Mouse (Mus musculus) midbrain, embryonic 13.5 days (tissue): ENCODE measurements around the gene Glt8d1. TPM values are rescaled to one million over a fixed set of nuclear protein-coding genes. Genes with fewer than 3 reads are reported as not detected.
A peak's percentile ranks its signal among the peaks of the same experiment; 100 is the strongest.

ENCODE experiments used
- ATAC-seq: fragments of 200-750 bp; cut with Nextera tagmentation; 2 replicates; pipeline ENCODE4 v1.8.0; 2017; ENCODE audit warnings: mild to moderate bottlenecking, moderate TSS enrichment, moderate library complexity
- H3K27ac ChIP-seq: fragments of 300-500 bp; sonication (generic); 2 replicates; pipeline ENCODE4 v1.5.1; 2015; ENCODE audit warnings: inconsistent platforms, mild to moderate bottlenecking, moderate library complexity
- H3K27me3 ChIP-seq: fragments of 300-500 bp; sonication (generic); 2 replicates; pipeline ENCODE4 v1.6.1; 2015; ENCODE audit warnings: mild to moderate bottlenecking, inconsistent platforms
- H3K36me3 ChIP-seq: fragments of 300-500 bp; sonication (generic); 2 replicates; pipeline ENCODE4 v1.6.1; 2015; ENCODE audit warnings: mild to moderate bottlenecking, inconsistent platforms
- H3K4me1 ChIP-seq: fragments of 300-500 bp; sonication (generic); replicated peaks from 2 replicates; pipeline ENCODE4 v1.6.1; 2015; ENCODE audit warnings: inconsistent platforms
- H3K4me2 ChIP-seq: fragments of 300-500 bp; sonication (generic); replicated peaks from 2 replicates; pipeline ENCODE4 v1.6.1; 2015; ENCODE audit warnings: moderate library complexity, mild to moderate bottlenecking, inconsistent platforms
- H3K4me3 ChIP-seq: fragments of 300-500 bp; sonication (generic); replicated peaks from 2 replicates; pipeline ENCODE4 v1.5.1; 2015; ENCODE audit warnings: mild to moderate bottlenecking, inconsistent platforms
- H3K9ac ChIP-seq: fragments of 300-500 bp; sonication (generic); replicated peaks from 2 replicates; pipeline ENCODE4 v1.6.1; 2015; ENCODE audit warnings: mild to moderate bottlenecking, inconsistent platforms
- H3K9me3 ChIP-seq: fragments of 300-500 bp; sonication (generic); 2 replicates; pipeline ENCODE4 v1.6.1; 2016; ENCODE audit warnings: mild to moderate bottlenecking, inconsistent platforms
- WGBS: fragments of 180-500 bp; shearing (Covaris S2); methylation state at CpG from one replicate; pipeline ENCODE4 v1.1.7; 2015; 5-methylcytosine and 5-hydroxymethylcytosine counted together
- polyA plus RNA-seq: library from polyadenylated mRNA; unstranded; fragments of >200 nt; fragmentation: Nextera tagmentation; extraction: Ambion mirVana; gene quantifications from 2 replicates; pipeline ENCODE4 v1.2.1, GENCODE M21; 2015

Glt8d1 gene
- 58.5 and 60.1 TPM in 2 replicates for polyA plus RNA-seq

- H3K9me3 ChIP-seq: no peaks in the 10 kb centered on the region
- H3K4me2 ChIP-seq: peak within 1 kb of the TSS; percentile 83
- H3K4me1 ChIP-seq: peaks cover 23% of the 10 kb centered on the region
- under 1% methylated on average over 83 of the region's 84 CpGs for WGBS
- peak within 1 kb of the TSS; percentile 94 for H3K9ac ChIP-seq
- peak within 1 kb of the TSS; percentile 94 for H3K27ac ChIP-seq
- H3K27me3 ChIP-seq: no peaks in the 10 kb centered on the region
- H3K36me3 ChIP-seq: peaks cover 24% of the 10 kb centered on the region
- ATAC-seq: peak; percentile 96
- H3K4me3 ChIP-seq: peak within 1 kb of the TSS; percentile 96
Measured at GRCm38 (mm10) chr14:31001307-31002205, at the start of gene Glt8d1, which contains the start of gene Spcs1. TSS of gene Glt8d1 (plus strand) at chr14:31001400. TSS of gene Spcs1 (minus strand) at chr14:31001672.

GRCm38 (mm10) chr14:30958517-30958916 lies 42.7 kb upstream of the Glt8d1 start:
- no peak overlapping the region for H3K4me2 ChIP-seq
- H3K9ac ChIP-seq: no peak overlapping the region
- H3K9me3 ChIP-seq: no peaks in the 10 kb centered on the region
- no peak overlapping the region for H3K27ac ChIP-seq
- H3K27me3 ChIP-seq: no peaks in the 10 kb centered on the region
- H3K36me3 ChIP-seq: peaks cover 46% of the 10 kb centered on the region
- 94% methylated on average over 2 of the region's 2 CpGs for WGBS
- no peaks in the 10 kb centered on the region for H3K4me1 ChIP-seq
- H3K4me3 ChIP-seq: no peak overlapping the region
- no peak for ATAC-seq

- Histone ChIP-seq H3K36me3 (peaks cover 46% of the 10 kb centered on the region), H3K4me2 (no peak overlapping the region), H3K9me3 (no peaks in the 10 kb centered on the region), H3K4me3 (no peak overlapping the region), H3K27me3 (no peaks in the 10 kb centered on the region), H3K27ac (no peak overlapping the region), H3K4me1 (no peaks in the 10 kb centered on the region), H3K9ac (no peak overlapping the region)
- WGBS: 95% methylated on average over 4 of the region's 4 CpGs
- ATAC-seq: no peak
Measured at GRCm38 (mm10) chr14:30959031-30959430, 42.2 kb upstream of the Glt8d1 start.

GRCm38 (mm10) chr14:30960366-30960765 lies 40.8 kb upstream of the Glt8d1 start:
- Histone ChIP-seq H3K4me2 (no peak overlapping the region), H3K36me3 (peaks cover 40% of the 10 kb centered on the region), H3K9ac (no peak overlapping the region), H3K4me3 (no peak overlapping the region), H3K4me1 (no peaks in the 10 kb centered on the region), H3K27me3 (no peaks in the 10 kb centered on the region), H3K27ac (no peak overlapping the region), H3K9me3 (no peaks in the 10 kb centered on the region)
- 94% methylated on average over 1 of the region's 1 CpGs for WGBS
- ATAC-seq: no peak

- peak overlapping the region; percentile 30 for H3K27ac ChIP-seq
- ATAC-seq: peak; percentile 34; the same call in 1 of the 2 replicates
- H3K9me3 ChIP-seq: no peaks in the 10 kb centered on the region
- no peak overlapping the region for H3K9ac ChIP-seq
- H3K36me3 ChIP-seq: peaks cover 66% of the 10 kb centered on the region
- no peaks in the 10 kb centered on the region for H3K27me3 ChIP-seq
- 57% methylated on average over 6 of the region's 6 CpGs for WGBS
- no peak overlapping the region for H3K4me2 ChIP-seq
- H3K4me1 ChIP-seq: no peaks in the 10 kb centered on the region
- no peak overlapping the region for H3K4me3 ChIP-seq
Measured at GRCm38 (mm10) chr14:30974204-30974603, 27.0 kb upstream of the Glt8d1 start.

GRCm38 (mm10) chr14:30976222-30976621 lies 25.0 kb upstream of the Glt8d1 start:
- Histone ChIP-seq H3K9ac (no peak overlapping the region), H3K27ac (no peak overlapping the region), H3K9me3 (no peaks in the 10 kb centered on the region), H3K27me3 (no peaks in the 10 kb centered on the region), H3K4me3 (no peak overlapping the region), H3K4me2 (no peak overlapping the region), H3K36me3 (peaks cover 61% of the 10 kb centered on the region), H3K4me1 (no peaks in the 10 kb centered on the region)
- 84% methylated on average over 3 of the region's 3 CpGs for WGBS
- no peak for ATAC-seq

- H3K36me3 ChIP-seq: peaks cover 26% of the 10 kb centered on the region
- H3K4me1 ChIP-seq: peaks cover 10% of the 10 kb centered on the region
- ATAC-seq: no peak
- no peak overlapping the region for H3K4me3 ChIP-seq
- H3K9ac ChIP-seq: no peak overlapping the region
- H3K9me3 ChIP-seq: no peaks in the 10 kb centered on the region
- H3K27ac ChIP-seq: no peak overlapping the region
- no peaks in the 10 kb centered on the region for H3K27me3 ChIP-seq
- H3K4me2 ChIP-seq: no peak overlapping the region
Measured at GRCm38 (mm10) chr14:30996417-30996816, 4.8 kb upstream of the Glt8d1 start.

- peaks cover 23% of the 10 kb centered on the region for H3K4me1 ChIP-seq
- 67% methylated on average over 10 of the region's 10 CpGs for WGBS
- H3K9ac ChIP-seq: peak overlapping the region; percentile 94
- peaks cover 26% of the 10 kb centered on the region for H3K36me3 ChIP-seq
- ATAC-seq: no peak
- H3K27ac ChIP-seq: no peak overlapping the region
- no peaks in the 10 kb centered on the region for H3K9me3 ChIP-seq
- peak overlapping the region; percentile 83 for H3K4me2 ChIP-seq
- no peaks in the 10 kb centered on the region for H3K27me3 ChIP-seq
- peak overlapping the region; percentile 96 for H3K4me3 ChIP-seq
Measured at GRCm38 (mm10) chr14:31000356-31000755, 844 bp upstream of the Glt8d1 start.

- Histone ChIP-seq H3K27ac (peak overlapping the region; percentile 94), H3K27me3 (no peaks in the 10 kb centered on the region), H3K9me3 (no peaks in the 10 kb centered on the region), H3K9ac (peak overlapping the region; percentile 94), H3K36me3 (peaks cover 26% of the 10 kb centered on the region), H3K4me3 (peak overlapping the region; percentile 96), H3K4me1 (peaks cover 23% of the 10 kb centered on the region), H3K4me2 (peak overlapping the region; percentile 83)
- WGBS: under 1% methylated on average over 21 of the region's 21 CpGs
- ATAC-seq: peak; percentile 67
Measured at GRCm38 (mm10) chr14:31000816-31001306, 339 bp upstream of the Glt8d1 start.

- peaks cover 23% of the 10 kb centered on the region for H3K4me1 ChIP-seq
- ATAC-seq: no peak
- no peak overlapping the region for H3K4me2 ChIP-seq
- H3K4me3 ChIP-seq: no peak overlapping the region
- H3K27me3 ChIP-seq: no peaks in the 10 kb centered on the region
- H3K36me3 ChIP-seq: peaks cover 27% of the 10 kb centered on the region
- no peak overlapping the region for H3K9ac ChIP-seq
- no peaks in the 10 kb centered on the region for H3K9me3 ChIP-seq
- H3K27ac ChIP-seq: no peak overlapping the region
- WGBS: 89% methylated on average over 2 of the region's 2 CpGs
Measured at GRCm38 (mm10) chr14:31004527-31004926, 3.3 kb downstream of the Glt8d1 start.

GRCm38 (mm10) chr14:31006779-31007178 lies 5.6 kb downstream of the Glt8d1 start:
- no peak overlapping the region for H3K4me3 ChIP-seq
- peaks cover 49% of the 10 kb centered on the region for H3K36me3 ChIP-seq
- no peaks in the 10 kb centered on the region for H3K9me3 ChIP-seq
- H3K27ac ChIP-seq: no peak overlapping the region
- no peak overlapping the region for H3K9ac ChIP-seq
- no peak for ATAC-seq
- 86% methylated on average over 5 of the region's 5 CpGs for WGBS
- peaks cover 12% of the 10 kb centered on the region for H3K4me1 ChIP-seq
- H3K4me2 ChIP-seq: no peak overlapping the region
- no peaks in the 10 kb centered on the region for H3K27me3 ChIP-seq

- no peak for ATAC-seq
- Histone ChIP-seq H3K9me3 (no peaks in the 10 kb centered on the region), H3K4me2 (no peak overlapping the region), H3K27me3 (no peaks in the 10 kb centered on the region), H3K4me3 (no peak overlapping the region), H3K27ac (no peak overlapping the region), H3K36me3 (peaks cover 93% of the 10 kb centered on the region), H3K4me1 (no peaks in the 10 kb centered on the region), H3K9ac (no peak overlapping the region)
- 96% methylated on average over 3 of the region's 3 CpGs for WGBS
Measured at GRCm38 (mm10) chr14:31011588-31011987, 10.4 kb downstream of the Glt8d1 start.
